Mouse (Mus musculus): Measurements from ENCODE around the gene Glb1. TPM values are rescaled to one million over a fixed set of nuclear protein-coding genes. Genes with fewer than 3 reads are reported as not detected.
"Not testable (repeated sequence)": the region's sequence is repeated elsewhere in the genome, so short reads cannot be mapped to it uniquely, and the experiment has no call there.

The Glb1 gene
- 29.5 and 30.6 TPM in 2 replicates for total RNA-seq (2017)

- ATAC-seq (replicated peaks; ENCODE audit: low read depth, poor library complexity, severe bottlenecking) = peak; percentile 90
These were observed at the start of gene Glb1, which contains the start of gene Tmppe for GRCm38 (mm10) chr9:114400949-114401684. Gene Glb1 (plus strand): TSS chr9:114401076. Gene Tmppe (plus strand): TSS chr9:114401105.

GRCm38 (mm10) chr9:114367783-114368470 lies 32.9 kb upstream of the Glb1 start:
- ATAC-seq (replicated peaks; ENCODE audit: low read depth, poor library complexity, severe bottlenecking) = peak; percentile 84

GRCm38 (mm10) chr9:114368471-114368858 lies 32.4 kb upstream of the Glb1 start:
- ATAC-seq (replicated peaks; ENCODE audit: low read depth, poor library complexity, severe bottlenecking) = no peak

- ATAC-seq (replicated peaks; ENCODE audit: low read depth, poor library complexity, severe bottlenecking) = peak; percentile 71
These were observed 31.5 kb upstream of the Glb1 start for GRCm38 (mm10) chr9:114369389-114369788.

GRCm38 (mm10) chr9:114371717-114372116 lies 29.2 kb upstream of the Glb1 start:
- ATAC-seq (replicated peaks; ENCODE audit: low read depth, poor library complexity, severe bottlenecking) = not testable (repeated sequence)

GRCm38 (mm10) chr9:114375276-114375962 lies 25.5 kb upstream of the Glb1 start:
- peak; percentile 40 for ATAC-seq (replicated peaks; ENCODE audit: low read depth, poor library complexity, severe bottlenecking)

- peak; percentile 33 for ATAC-seq (replicated peaks; ENCODE audit: low read depth, poor library complexity, severe bottlenecking)
These were observed 23.7 kb upstream of the Glb1 start for GRCm38 (mm10) chr9:114377168-114377567.

GRCm38 (mm10) chr9:114379871-114380270 lies 21.0 kb upstream of the Glb1 start:
- no peak for ATAC-seq (replicated peaks; ENCODE audit: low read depth, poor library complexity, severe bottlenecking)

- ATAC-seq (replicated peaks; ENCODE audit: low read depth, poor library complexity, severe bottlenecking) = peak; percentile 70
These were observed 19.8 kb upstream of the Glb1 start for GRCm38 (mm10) chr9:114380881-114381733.

GRCm38 (mm10) chr9:114382936-114383710 lies 17.8 kb upstream of the Glb1 start:
- no peak for ATAC-seq (replicated peaks; ENCODE audit: low read depth, poor library complexity, severe bottlenecking)

GRCm38 (mm10) chr9:114384691-114385090 lies 16.2 kb upstream of the Glb1 start:
- ATAC-seq (replicated peaks; ENCODE audit: low read depth, poor library complexity, severe bottlenecking) = no peak

- ATAC-seq (replicated peaks; ENCODE audit: low read depth, poor library complexity, severe bottlenecking) = no peak
These were observed 15.7 kb upstream of the Glb1 start for GRCm38 (mm10) chr9:114385160-114385559.

- ATAC-seq (replicated peaks; ENCODE audit: low read depth, poor library complexity, severe bottlenecking) = no peak
These were observed 13.8 kb upstream of the Glb1 start for GRCm38 (mm10) chr9:114387086-114387485.

- ATAC-seq (replicated peaks; ENCODE audit: low read depth, poor library complexity, severe bottlenecking) = no peak
These were observed 12.6 kb upstream of the Glb1 start for GRCm38 (mm10) chr9:114388288-114388687.

- no peak for ATAC-seq (replicated peaks; ENCODE audit: low read depth, poor library complexity, severe bottlenecking)
These were observed 12.0 kb upstream of the Glb1 start for GRCm38 (mm10) chr9:114388701-114389370.

GRCm38 (mm10) chr9:114389371-114389904 lies 11.4 kb upstream of the Glb1 start:
- peak; percentile 26 for ATAC-seq (replicated peaks; ENCODE audit: low read depth, poor library complexity, severe bottlenecking)

- peak; percentile 76 for ATAC-seq (replicated peaks; ENCODE audit: low read depth, poor library complexity, severe bottlenecking)
These were observed 10.7 kb upstream of the Glb1 start, which contains the start of gene Crtap for GRCm38 (mm10) chr9:114389905-114390748. Gene Crtap (minus strand): TSS chr9:114390675.

- no peak for ATAC-seq (replicated peaks; ENCODE audit: low read depth, poor library complexity, severe bottlenecking)
These were observed 10.2 kb upstream of the Glb1 start for GRCm38 (mm10) chr9:114390749-114391075.
